Mouse (Mus musculus): ENCODE measurements at regions not wholly inside any gene's neighbourhood (a gene's known extent, or its start where the extent isn't known, plus 50 kb on each side); places are given as distances from the start of the nearest gene placed in this dataset.

DNA sequence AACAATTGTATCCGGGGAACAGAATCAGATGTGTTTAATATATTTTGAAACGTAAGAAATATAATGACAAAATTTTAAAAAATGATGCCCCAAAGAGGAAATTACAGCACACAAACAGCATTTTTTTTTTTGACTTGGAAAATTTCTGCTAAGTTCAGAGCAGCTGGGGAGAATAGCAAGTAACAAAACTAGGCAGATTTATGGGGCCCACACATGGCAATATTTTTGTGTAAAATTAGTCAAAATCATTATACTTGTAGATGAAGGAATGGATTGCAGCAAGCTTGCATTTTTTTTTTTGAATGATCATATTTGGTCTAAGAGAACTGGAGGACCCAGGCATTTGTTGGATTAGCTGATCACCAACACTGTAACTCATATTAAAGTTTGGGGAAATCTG, 189.4 kb downstream of the Map2k6 start:
- TF ChIP-seq GATA1 (IDR thresholded peaks at IDR 0.05; ENCODE audit: borderline replicate concordance, low read length) (no peak), FLI1 (IDR thresholded peaks at IDR 0.05; ENCODE audit: low read length) (no peak)
- Histone ChIP-seq H3K4me3 (replicated peaks) (no peak overlapping the region), H3K36me3 (replicated peaks; ENCODE audit: low read length) (no peaks in the 10 kb centered on the region), H3K4me1 (no peaks in the 10 kb centered on the region), H3K9me3 (peaks cover 3% of the 10 kb centered on the region; the same call in 1 of the 2 replicates), H3K27me3 (replicated peaks) (no peaks in the 10 kb centered on the region)

DNA sequence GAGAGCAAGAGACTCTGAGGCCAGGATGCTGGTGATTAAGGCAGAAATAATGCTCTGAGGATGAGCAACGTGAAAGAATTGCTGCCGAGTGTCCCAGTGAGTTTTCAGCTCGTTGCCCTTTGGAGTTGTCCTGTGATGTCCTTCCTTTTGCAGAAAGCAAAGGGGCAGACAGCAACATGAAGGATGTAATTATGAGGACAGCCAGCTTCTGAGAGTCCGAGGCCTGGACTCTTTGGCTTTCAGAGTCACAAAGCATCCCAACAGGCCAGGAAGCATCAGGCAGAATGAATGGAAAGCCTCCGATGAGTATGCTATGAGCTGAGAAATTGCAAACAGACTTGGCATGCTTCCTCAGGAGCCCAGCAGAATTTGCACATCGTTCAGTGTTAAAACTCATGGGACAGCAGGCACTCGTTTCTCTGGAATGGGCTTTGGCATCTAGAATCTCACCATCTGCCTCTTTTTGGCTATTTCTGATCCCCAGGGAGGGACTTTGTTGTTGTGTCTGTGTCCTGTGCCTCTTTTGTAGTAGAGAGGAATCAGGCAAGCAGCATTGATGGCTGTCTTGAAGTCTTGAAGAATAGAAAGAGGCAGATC, 196.4 kb downstream of the Map2k6 start:
- Histone ChIP-seq H3K36me3 (replicated peaks; ENCODE audit: low read length) (no peaks in the 10 kb centered on the region), H3K27me3 (replicated peaks) (no peaks in the 10 kb centered on the region), H3K9me3 (peaks cover 13% of the 10 kb centered on the region), H3K4me3 (replicated peaks) (no peak overlapping the region), H3K4me1 (no peaks in the 10 kb centered on the region)
- TF ChIP-seq GATA1 (IDR thresholded peaks at IDR 0.05; ENCODE audit: borderline replicate concordance, low read length), result no peak
- no peak for TF ChIP-seq FLI1 (IDR thresholded peaks at IDR 0.05; ENCODE audit: low read length)

DNA sequence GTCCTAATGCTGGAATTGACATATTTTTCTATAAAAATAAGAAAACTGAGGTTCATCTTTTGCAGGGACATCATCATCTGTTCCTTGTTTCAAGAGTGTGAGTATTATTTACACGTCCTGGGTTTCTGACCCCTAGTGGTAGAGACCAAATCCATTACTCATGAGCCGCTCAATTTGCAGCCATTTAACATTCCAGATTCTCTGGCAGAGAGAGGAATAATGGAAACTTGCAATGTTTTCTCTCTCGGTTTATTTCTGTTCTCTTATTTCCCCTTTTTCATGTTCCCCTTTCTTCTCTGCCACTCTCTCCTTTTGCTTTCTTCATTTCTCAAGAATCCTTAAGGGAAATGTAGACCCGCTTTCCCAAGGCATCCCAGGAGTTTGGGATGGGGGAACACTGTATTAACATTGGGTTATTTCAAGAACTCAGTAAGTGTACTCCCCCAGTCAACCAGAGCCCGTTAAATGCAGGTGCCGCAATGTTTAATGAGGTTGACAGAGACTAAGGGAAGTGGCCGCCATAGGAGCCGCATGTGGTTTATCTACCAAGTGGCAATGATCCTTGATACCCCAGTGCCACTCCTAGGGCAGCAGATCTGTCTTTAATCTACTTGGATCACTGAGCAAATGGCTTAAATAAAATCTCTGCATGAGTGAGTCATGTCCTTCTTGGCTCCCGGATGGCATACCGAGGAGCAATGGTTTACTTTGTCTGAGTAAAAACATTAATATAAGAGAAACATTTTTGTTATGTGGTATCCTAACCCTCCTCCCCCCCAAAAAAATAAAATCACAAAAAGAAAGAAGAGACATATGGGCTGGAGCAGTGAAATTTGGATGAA, 206.3 kb downstream of the Map2k6 start:
- H3K36me3 ChIP-seq (replicated peaks; ENCODE audit: low read length), result no peaks in the 10 kb centered on the region
- H3K27me3 ChIP-seq (replicated peaks), result no peaks in the 10 kb centered on the region
- H3K9me3 ChIP-seq, result peaks cover 12% of the 10 kb centered on the region
- H3K4me1 ChIP-seq, result no peaks in the 10 kb centered on the region
- no peak overlapping the region for H3K4me3 ChIP-seq (replicated peaks)
- TF ChIP-seq FLI1 (IDR thresholded peaks at IDR 0.05; ENCODE audit: low read length), result no peak
- TF ChIP-seq GATA1 (IDR thresholded peaks at IDR 0.05; ENCODE audit: borderline replicate concordance, low read length), result no peak

DNA sequence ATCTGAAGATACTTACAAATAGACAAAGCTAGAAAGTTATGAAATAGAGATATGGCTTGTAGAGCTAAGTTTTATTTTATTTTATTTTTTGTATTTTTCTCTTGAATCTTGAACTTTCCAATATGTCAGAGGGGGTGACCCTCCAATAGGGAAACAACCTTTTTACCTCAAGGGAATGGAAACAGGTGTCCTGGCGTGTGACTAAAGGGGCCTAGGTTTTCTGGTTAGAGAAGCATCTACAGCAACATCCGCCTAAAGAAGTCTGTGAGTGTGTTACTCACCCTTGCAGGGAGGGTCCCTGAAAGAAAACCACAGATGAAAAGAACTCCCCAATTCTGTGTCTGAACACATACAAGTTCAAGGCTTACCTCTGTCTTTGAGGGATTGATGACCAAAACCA, 210.4 kb downstream of the Map2k6 start:
- no peaks in the 10 kb centered on the region for H3K36me3 ChIP-seq (replicated peaks; ENCODE audit: low read length)
- no peaks in the 10 kb centered on the region for H3K27me3 ChIP-seq (replicated peaks)
- no peak overlapping the region for H3K4me3 ChIP-seq (replicated peaks)
- TF ChIP-seq FLI1 (IDR thresholded peaks at IDR 0.05; ENCODE audit: low read length) (no peak), GATA1 (IDR thresholded peaks at IDR 0.05; ENCODE audit: borderline replicate concordance, low read length) (no peak)
- H3K4me1 ChIP-seq, result no peaks in the 10 kb centered on the region
- peaks cover 10% of the 10 kb centered on the region for H3K9me3 ChIP-seq

DNA sequence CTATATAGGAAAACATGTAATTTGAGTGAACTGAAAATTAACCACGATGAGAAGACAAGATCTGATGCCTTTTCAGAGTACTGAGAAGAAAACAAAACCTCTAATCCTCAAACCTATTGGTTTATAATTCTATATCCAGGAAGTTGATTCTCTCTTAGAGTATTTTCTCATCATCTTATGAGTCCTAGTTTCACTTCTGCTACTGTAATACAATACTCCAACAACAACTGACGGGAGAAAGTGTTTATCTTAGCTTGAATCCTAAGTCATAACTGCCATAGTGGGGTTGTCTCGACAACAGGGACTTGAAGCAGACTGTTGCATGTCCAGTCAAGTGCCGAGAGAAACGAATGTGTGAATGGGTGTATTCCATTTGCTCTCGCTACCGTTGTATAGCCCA, 211.9 kb downstream of the Map2k6 start:
- no peaks in the 10 kb centered on the region for H3K4me1 ChIP-seq
- H3K4me3 ChIP-seq (replicated peaks), result no peak overlapping the region
- no peak for TF ChIP-seq FLI1 (IDR thresholded peaks at IDR 0.05; ENCODE audit: low read length)
- TF ChIP-seq GATA1 (IDR thresholded peaks at IDR 0.05; ENCODE audit: borderline replicate concordance, low read length), result no peak
- no peaks in the 10 kb centered on the region for H3K27me3 ChIP-seq (replicated peaks)
- H3K9me3 ChIP-seq, result peaks cover 10% of the 10 kb centered on the region
- H3K36me3 ChIP-seq (replicated peaks; ENCODE audit: low read length), result no peaks in the 10 kb centered on the region

DNA sequence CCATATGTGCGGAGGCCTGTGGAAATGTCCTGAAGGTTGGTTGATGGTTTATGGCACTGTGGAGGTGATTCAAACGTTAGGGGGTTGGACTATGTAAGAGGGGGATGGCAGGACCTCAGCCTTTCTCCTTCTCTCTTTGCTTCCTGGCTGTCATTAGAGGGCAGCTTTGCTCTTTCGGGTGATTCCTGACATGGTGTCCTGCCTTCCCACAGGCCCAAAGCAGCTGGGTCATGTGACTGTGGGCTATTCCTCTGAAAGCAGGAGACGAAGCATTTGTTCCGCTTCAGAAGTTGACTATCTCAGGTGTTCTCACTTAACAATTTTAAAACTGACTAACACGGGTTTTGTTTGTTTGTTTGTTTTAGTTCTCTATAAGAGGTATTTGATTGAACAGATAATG, 233.1 kb downstream of the Map2k6 start:
- Histone ChIP-seq H3K4me3 (replicated peaks) (no peak overlapping the region), H3K36me3 (replicated peaks; ENCODE audit: low read length) (no peaks in the 10 kb centered on the region), H3K4me1 (no peaks in the 10 kb centered on the region), H3K27me3 (replicated peaks) (no peaks in the 10 kb centered on the region), H3K9me3 (peaks cover 21% of the 10 kb centered on the region; the same call in 1 of the 2 replicates)
- TF ChIP-seq FLI1 (IDR thresholded peaks at IDR 0.05; ENCODE audit: low read length), result no peak
- TF ChIP-seq GATA1 (IDR thresholded peaks at IDR 0.05; ENCODE audit: borderline replicate concordance, low read length), result no peak

DNA sequence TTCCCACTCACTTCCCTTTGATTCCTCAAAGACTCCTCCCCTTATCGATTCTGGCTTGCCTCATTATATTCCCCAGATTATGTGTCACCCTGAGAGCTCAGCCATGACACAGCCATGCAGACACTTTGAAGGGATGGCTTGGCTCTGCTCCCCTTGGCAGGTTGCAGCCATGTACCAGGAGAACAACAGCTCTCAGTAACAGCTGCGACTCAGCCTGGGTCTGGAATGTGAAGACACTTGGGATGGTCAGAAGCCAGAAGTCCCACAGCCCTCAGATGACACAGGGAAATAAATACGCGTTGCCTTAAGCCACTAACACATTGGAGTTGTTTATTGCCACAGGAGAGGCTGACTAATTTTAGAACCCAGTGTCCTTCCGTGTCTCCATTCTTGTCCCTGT, 234.4 kb downstream of the Map2k6 start:
- Histone ChIP-seq H3K27me3 (replicated peaks) (no peaks in the 10 kb centered on the region), H3K4me1 (no peaks in the 10 kb centered on the region), H3K36me3 (replicated peaks; ENCODE audit: low read length) (no peaks in the 10 kb centered on the region), H3K4me3 (replicated peaks) (no peak overlapping the region), H3K9me3 (peaks cover 21% of the 10 kb centered on the region; the same call in 1 of the 2 replicates)
- no peak for TF ChIP-seq GATA1 (IDR thresholded peaks at IDR 0.05; ENCODE audit: borderline replicate concordance, low read length)
- no peak for TF ChIP-seq FLI1 (IDR thresholded peaks at IDR 0.05; ENCODE audit: low read length)

DNA sequence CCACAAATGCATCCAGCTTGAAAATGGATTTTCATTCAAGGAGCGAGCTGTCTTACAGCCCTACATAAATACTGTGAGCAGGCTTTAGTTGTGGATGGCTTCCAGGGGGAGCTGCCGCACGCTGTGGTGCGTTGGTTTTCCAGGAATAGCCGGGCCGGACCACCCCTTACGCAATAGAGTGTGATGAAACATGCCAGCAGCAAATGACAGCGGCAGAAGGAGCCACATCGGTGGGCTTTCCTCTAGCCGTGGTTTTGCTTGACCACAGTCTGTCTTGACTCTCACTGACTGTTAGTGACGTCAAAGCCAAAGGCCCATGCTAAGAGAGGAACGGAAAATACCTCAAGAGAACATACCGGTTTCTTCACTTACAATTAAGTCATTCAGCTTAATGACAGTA, 243.6 kb downstream of the Map2k6 start:
- Histone ChIP-seq H3K4me1 (no peaks in the 10 kb centered on the region), H3K4me3 (replicated peaks) (peak overlapping the region; percentile 34), H3K9me3 (no peaks in the 10 kb centered on the region), H3K27me3 (replicated peaks) (no peaks in the 10 kb centered on the region), H3K36me3 (replicated peaks; ENCODE audit: low read length) (no peaks in the 10 kb centered on the region)
- TF ChIP-seq FLI1 (IDR thresholded peaks at IDR 0.05; ENCODE audit: low read length) (no peak), GATA1 (IDR thresholded peaks at IDR 0.05; ENCODE audit: borderline replicate concordance, low read length) (no peak)

DNA sequence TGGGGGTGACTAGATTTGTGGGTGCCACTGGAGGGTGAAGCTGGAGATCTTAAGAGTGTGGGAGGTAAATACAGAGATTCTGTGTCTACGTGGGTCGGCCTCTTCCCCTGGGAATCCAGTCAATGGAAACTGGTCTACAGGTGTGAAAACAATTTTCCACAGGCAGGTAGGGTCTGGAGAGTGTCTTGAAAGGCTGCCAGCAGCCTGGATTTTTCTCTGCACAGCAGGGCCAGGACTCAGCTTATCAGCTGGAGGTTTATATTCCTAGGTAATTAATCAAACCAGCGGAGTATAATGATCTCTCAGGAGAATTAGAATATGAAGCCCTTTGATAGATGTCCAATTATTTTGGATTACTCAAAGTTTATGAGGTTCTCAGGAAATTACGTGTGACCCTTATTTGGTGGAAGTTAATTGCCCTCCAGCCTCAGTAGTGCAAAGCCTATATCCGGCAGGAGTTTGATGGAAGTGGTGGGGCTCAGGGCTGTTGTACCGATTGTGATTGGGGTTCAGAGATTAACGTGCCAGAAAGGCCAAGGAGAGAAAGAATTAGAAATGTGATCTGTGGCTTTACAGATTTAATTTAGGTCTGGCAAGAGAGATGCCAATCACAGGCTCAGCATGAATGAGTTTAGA, 250.8 kb downstream of the Map2k6 start:
- TF ChIP-seq FLI1 (IDR thresholded peaks at IDR 0.05; ENCODE audit: low read length), result no peak
- no peak for TF ChIP-seq GATA1 (IDR thresholded peaks at IDR 0.05; ENCODE audit: borderline replicate concordance, low read length)
- Histone ChIP-seq H3K4me3 (replicated peaks) (no peak overlapping the region), H3K4me1 (no peaks in the 10 kb centered on the region)

DNA sequence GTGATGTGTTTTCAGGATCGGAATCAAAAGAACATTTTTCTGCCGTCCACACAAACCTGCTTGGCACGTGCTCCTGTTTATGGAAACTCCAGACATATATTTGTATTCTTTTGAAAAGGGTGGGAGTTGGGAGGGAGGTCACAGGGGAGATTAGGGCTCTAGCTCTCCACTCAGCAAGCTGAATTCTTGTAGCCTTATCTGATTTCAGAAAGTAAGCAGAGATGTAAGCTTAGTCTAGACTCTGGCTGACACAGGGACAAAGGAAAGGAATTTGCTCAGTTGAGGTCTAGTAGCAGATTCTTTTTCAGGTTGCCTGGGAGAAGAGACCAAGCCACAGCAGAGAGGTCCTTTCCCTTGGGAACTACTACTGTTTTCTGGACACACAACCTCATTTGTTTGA, 253.1 kb downstream of the Map2k6 start:
- Histone ChIP-seq H3K27me3 (replicated peaks) (no peaks in the 10 kb centered on the region), H3K9me3 (0 out of 2 replicates have a peak, but pooled peaks cover 3% of the 10 kb centered on the region), H3K36me3 (replicated peaks; ENCODE audit: low read length) (no peaks in the 10 kb centered on the region), H3K4me3 (replicated peaks) (no peak overlapping the region), H3K4me1 (no peaks in the 10 kb centered on the region)
- TF ChIP-seq FLI1 (IDR thresholded peaks at IDR 0.05; ENCODE audit: low read length) (no peak), GATA1 (IDR thresholded peaks at IDR 0.05; ENCODE audit: borderline replicate concordance, low read length) (no peak)

More for the DNA sequence above, 250.8 kb downstream of the Map2k6 start:
- H3K9me3 ChIP-seq, result no peaks in the 10 kb centered on the region
- no peaks in the 10 kb centered on the region for H3K36me3 ChIP-seq (replicated peaks; ENCODE audit: low read length)
- H3K27me3 ChIP-seq (replicated peaks), result no peaks in the 10 kb centered on the region
